Mouse (Mus musculus) cerebellum, adult 2 months (tissue): ENCODE measurements at regions not wholly inside any gene's neighbourhood (a gene's known extent, or its start where the extent isn't known, plus 50 kb on each side); places are given as distances from the start of the nearest gene placed in this dataset.

Experiments
- CTCF ChIP-seq: fragments of 200-500 bp; IDR thresholded peaks from 2 replicates; pipeline ENCODE4 v1.5.1; 2011; ENCODE audit warnings: low read depth, mild to moderate bottlenecking, control low read depth, low read length, moderate library complexity, borderline replicate concordance; ENCODE audit not compliant: insufficient read depth
- POLR2A ChIP-seq: fragments of 200-500 bp; IDR thresholded peaks from 2 replicates; pipeline ENCODE4 v1.6.1; 2011; ENCODE audit warnings: low read length, control low read depth, borderline replicate concordance; ENCODE audit not compliant: insufficient read depth

DNA sequence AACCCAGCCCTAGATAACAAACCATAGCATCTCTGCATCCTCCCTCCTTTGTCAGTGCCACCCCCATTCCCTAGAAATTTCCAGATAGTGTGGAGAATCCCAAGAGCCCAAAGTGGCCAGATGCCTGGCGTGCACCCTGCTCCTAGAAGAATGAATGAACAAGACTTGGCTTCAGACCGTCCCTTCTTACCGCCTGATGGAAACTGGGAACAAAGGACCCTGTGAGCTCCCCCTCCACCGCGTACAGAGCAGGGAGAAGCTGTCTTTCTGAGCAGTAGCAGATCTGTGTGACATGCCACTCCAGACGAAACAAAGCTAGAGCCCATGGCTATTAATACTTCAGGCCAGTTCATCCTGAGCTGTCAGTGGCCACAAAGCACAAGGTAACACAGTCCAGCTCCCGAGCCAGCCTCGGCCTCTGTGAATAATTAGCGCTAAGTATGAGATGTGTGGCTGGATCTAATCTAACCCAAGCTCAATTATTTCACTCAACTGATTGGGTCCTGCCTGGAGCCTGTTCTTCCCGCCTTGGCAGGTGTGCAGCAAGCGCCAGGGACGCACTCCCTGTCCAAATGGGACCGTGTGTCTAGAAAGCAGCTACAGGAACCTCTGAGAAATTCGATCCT lies 111.6 kb downstream of the Cxcl12 start:
- TF ChIP-seq CTCF (no peak), POLR2A (no peak)
